Comparison of ENCODE assay signal across 8 mouse cellular contexts in genomic region chr1:52119691-52120090, GRCm38 (mm10). TPM values are rescaled to one million over a fixed set of nuclear protein-coding genes. Genes with fewer than 3 reads are reported as not detected.
A peak's percentile ranks its signal among the peaks of the same experiment; 100 is the strongest.
DNase-seq lines count a peak whose midpoint lies in the region; ATAC-seq and TF ChIP-seq lines count a peak whose summit lies in the region.

No protein-coding gene starts in this region.

- no peaks in the 10 kb centered on the region for H3K27me3 ChIP-seq in kidney, adult 2 months (replicated peaks; ENCODE audit: control insufficient read depth, insufficient read depth, low read length)
- H3K27me3 ChIP-seq in MEL (ENCODE audit: control insufficient read depth in 1 of 2, insufficient read depth in 2 of 2, low read length in 2 of 2), result no peaks in the 10 kb centered on the region
- peaks cover 12% of the 10 kb centered on the region; the same call in 1 of the 2 replicates for H3K27me3 ChIP-seq in limb, embryonic 10.5 days (ENCODE audit: low read depth, poor library complexity, severe bottlenecking)
- H3K27me3 ChIP-seq in midbrain, embryonic 14.5 days (ENCODE audit: control insufficient read depth, insufficient read depth, low read length), result no peaks in the 10 kb centered on the region

- peak overlapping the region; percentile 58 for H3K27ac ChIP-seq in kidney, adult 2 months (ENCODE audit: insufficient read depth, low read depth, low read length)
- H3K27ac ChIP-seq in MEL (ENCODE audit: control insufficient read depth, low read depth, low read length), result peak overlapping the region; percentile 34
- H3K27ac ChIP-seq in limb, embryonic 10.5 days, result peak overlapping the region; percentile 80
- no peak overlapping the region for H3K27ac ChIP-seq in midbrain, embryonic 14.5 days (replicated peaks; ENCODE audit: low read depth, low read length)

- H3K9ac ChIP-seq in MEL (ENCODE audit: control insufficient read depth, low read depth, low read length, poor library complexity, severe bottlenecking), result peak overlapping the region; percentile 86
- peak overlapping the region; percentile 70 for H3K9ac ChIP-seq in midbrain, embryonic 14.5 days (replicated peaks; ENCODE audit: low read length)

- H3K4me2 ChIP-seq in midbrain, embryonic 14.5 days (ENCODE audit: low read length), result peak overlapping the region; percentile 83

- DNase-seq in kidney, adult 2 months, result no peak
- no peak for DNase-seq in kidney, postnatal 10 days
- DNase-seq in MEL (ENCODE audit: low read depth, low spot score), result no peak
- no peak for DNase-seq in limb, embryonic 10.5 days (ENCODE audit: low spot score)
- no peak for DNase-seq in midbrain, embryonic 14.5 days
- no peak for DNase-seq in retina, embryonic 14.5 days (ENCODE audit: low spot score)
- DNase-seq in cerebellum, postnatal 36 days, result no peak

- no peak for TF ChIP-seq CTCF in kidney, adult 2 months (conservative IDR thresholded peaks at IDR 0.05; ENCODE audit: insufficient read depth, insufficient read length, low read depth, low read length)
- no peak for TF ChIP-seq CTCF in MEL (IDR thresholded peaks at IDR 0.05 in 2 of 3, conservative IDR thresholded peaks at IDR 0.05 in 1 of 3; ENCODE audit: control insufficient read depth in 1 of 3, insufficient read depth in 1 of 3, low read depth in 2 of 3, low read length in 3 of 3, poor library complexity in 1 of 3, severe bottlenecking in 1 of 3)

- H3K79me2 ChIP-seq in MEL (ENCODE audit: control insufficient read depth, insufficient read depth, low read length, poor library complexity), result peaks cover 3% of the 10 kb centered on the region; the same call in 1 of the 2 replicates

- no peak for TF ChIP-seq RAD21 in MEL (IDR thresholded peaks at IDR 0.05; ENCODE audit: low read depth, low read length)

- H3K4me1 ChIP-seq in kidney, adult 2 months (ENCODE audit: control insufficient read depth, insufficient read depth, low read length), result no peaks in the 10 kb centered on the region; the same call in 1 of the 2 replicates
- peaks cover 0 to 8% of the 10 kb centered on the region in 2 experiments; a peak in 2 of 4 replicates for H3K4me1 ChIP-seq in MEL (ENCODE audit: control insufficient read depth in 1 of 2, insufficient read depth in 2 of 2, low read length in 2 of 2)
- H3K4me1 ChIP-seq in limb, embryonic 10.5 days, result peaks cover 13% of the 10 kb centered on the region; the same call in 1 of the 2 replicates
- H3K4me1 ChIP-seq in midbrain, embryonic 14.5 days (ENCODE audit: control insufficient read depth, insufficient read depth, low read length), result no peaks in the 10 kb centered on the region

- H3K9me3 ChIP-seq in MEL (replicated peaks; ENCODE audit: insufficient read depth, low read length), result no peaks in the 10 kb centered on the region
- no peaks in the 10 kb centered on the region for H3K9me3 ChIP-seq in limb, embryonic 10.5 days (replicated peaks)
- no peaks in the 10 kb centered on the region for H3K9me3 ChIP-seq in midbrain, embryonic 14.5 days (ENCODE audit: control insufficient read depth, low read length)

- under 1% methylated on average over 20 of the region's 20 CpGs for WGBS in kidney, adult 2 months
- WGBS in limb, embryonic 10.5 days, result 1% methylated on average over 20 of the region's 20 CpGs
- under 1% methylated on average over 20 of the region's 20 CpGs for WGBS in midbrain, embryonic 14.5 days

- no peaks in the 10 kb centered on the region; the same call in 1 of the 2 replicates for H3K36me3 ChIP-seq in kidney, adult 2 months (ENCODE audit: control insufficient read depth, insufficient read depth, low read length)
- no peaks in the 10 kb centered on the region; a peak in 2 of 4 replicates for H3K36me3 ChIP-seq in MEL (ENCODE audit: control insufficient read depth in 1 of 2, insufficient read depth in 2 of 2, low read length in 2 of 2)
- H3K36me3 ChIP-seq in limb, embryonic 10.5 days, result peaks cover 2% of the 10 kb centered on the region; the same call in 1 of the 2 replicates
- no peaks in the 10 kb centered on the region for H3K36me3 ChIP-seq in midbrain, embryonic 14.5 days (ENCODE audit: control insufficient read depth, insufficient read depth, low read length)

- no peak for TF ChIP-seq EP300 in MEL (IDR thresholded peaks at IDR 0.05; ENCODE audit: low read depth in 1 of 2, low read length in 2 of 2)

- ATAC-seq in erythroblast, adult 5-6 weeks (replicated peaks; ENCODE audit: low FRiP score, poor library complexity, severe bottlenecking), result peak; percentile 47
- ATAC-seq in midbrain, embryonic 14.5 days (ENCODE audit: low FRiP score, low TSS enrichment), result 0 out of 2 replicates have a peak, but pooled peaks have one; percentile 38

- H3K4me3 ChIP-seq in kidney, adult 2 months (ENCODE audit: insufficient read depth, low read depth, low read length), result peak overlapping the region; percentile 85
- peak overlapping the region; percentile 81 to 91 for H3K4me3 ChIP-seq in MEL (ENCODE audit: control insufficient read depth in 1 of 2, insufficient read depth in 1 of 2, low read depth in 2 of 2, low read length in 2 of 2)
- peak overlapping the region; percentile 93 for H3K4me3 ChIP-seq in limb, embryonic 10.5 days
- H3K4me3 ChIP-seq in midbrain, embryonic 14.5 days (replicated peaks; ENCODE audit: low read depth, low read length), result peak overlapping the region; percentile 81

- no peak for TF ChIP-seq POLR2A in kidney, adult 2 months (IDR thresholded peaks at IDR 0.05; ENCODE audit: low read depth, low read length)
- no peak for TF ChIP-seq POLR2A in MEL (IDR thresholded peaks at IDR 0.05; ENCODE audit: control insufficient read depth in 1 of 2, insufficient read depth in 1 of 2, low read depth in 1 of 2, low read length in 2 of 2, poor library complexity in 1 of 2)

TF ChIP-seq in MEL, 35 proteins besides CTCF, POLR2A, EP300 and RAD21:
- no peak for TF ChIP-seq TCF12 (IDR thresholded peaks at IDR 0.05; ENCODE audit: low read depth, low read length)
- TF ChIP-seq ETS1 (IDR thresholded peaks at IDR 0.05; ENCODE audit: low read depth, low read length), result 0 out of 2 replicates have a peak, but pooled peaks have one; percentile 11
- TF ChIP-seq CHD2 (IDR thresholded peaks at IDR 0.05; ENCODE audit: low read length), result no peak
- TF ChIP-seq NELFE (IDR thresholded peaks at IDR 0.05; ENCODE audit: low read depth, low read length), result no peak
TF ChIP-seq in MEL: peak in this region for 1.

RNA-seq across cellular contexts. Expression of gene Stat1, which starts 0.5 kb away (rescaled TPM):
- polyA plus RNA-seq in kidney, adult 2 months (2012; rRNA removed), result 35.0 and 40.8 TPM in 2 replicates
- total RNA-seq in MEL (2012; rRNA removed), result 8.0 and 9.7 TPM in 2 replicates
- 10 to 100 TPM; 10.9 to 44.0 TPM for polyA plus RNA-seq in MEL (2012; ENCODE audit: insufficient read depth in 1 of 2, insufficient read length in 2 of 2, low read depth in 1 of 2, low replicate concordance in 2 of 2, missing spikeins in 1 of 2)
- 75.7 and 84.2 TPM in 2 replicates for total RNA-seq in erythroblast, adult 5-6 weeks (2015; ENCODE audit: low replicate concordance)
- total RNA-seq in erythroblast, adult 5-6 weeks (2017; ENCODE audit: low replicate concordance), result 89.5 and 98.0 TPM in 2 replicates
- polyA plus RNA-seq in limb, embryonic 10.5 days (2016; fragmentation: Nextera tagmentation; extraction: Ambion mirVana), result 7.2 and 10.5 TPM in 2 replicates
- polyA plus RNA-seq in midbrain, embryonic 14.5 days (2014; fragmentation: Nextera tagmentation; extraction: Ambion mirVana), result 9.0 and 22.2 TPM in 2 replicates
